Mouse (Mus musculus) megakaryocyte, embryonic 14.5 days (primary cell): Measurements from ENCODE around the gene Psma7.

ENCODE experiments used
- FLI1 ChIP-seq: IDR thresholded peaks from 2 replicates; pipeline ENCODE4 v1.6.1; 2012; ENCODE audit warnings: low read length, inconsistent platforms, mixed read lengths
- GATA1 ChIP-seq: IDR thresholded peaks from 3 replicates; pipeline ENCODE4 v1.6.1; 2012; ENCODE audit warnings: mixed read lengths, low read length, inconsistent platforms, borderline replicate concordance

- TF ChIP-seq GATA1 (no peak), FLI1 (no peak)
These were observed 35.7 kb downstream of the Psma7 start for GRCm38 (mm10) chr2:180006352-180007017.
